Mouse (Mus musculus) spleen, postnatal 36 days (tissue): ENCODE results near the gene St3gal6.

ENCODE experiments used
- DNase-seq, 2 experiments: peaks; one replicate each; pipeline ENCODE4 v3.0.0; 2022; ENCODE audit warnings: low spot score in 2 of 2, mixed read lengths in 1 of 2

St3gal6 gene

GRCm38 (mm10) chr16:58521182-58521581 is 2.9 kb downstream of the St3gal6 start:
- DNase-seq = no peak

DNA sequence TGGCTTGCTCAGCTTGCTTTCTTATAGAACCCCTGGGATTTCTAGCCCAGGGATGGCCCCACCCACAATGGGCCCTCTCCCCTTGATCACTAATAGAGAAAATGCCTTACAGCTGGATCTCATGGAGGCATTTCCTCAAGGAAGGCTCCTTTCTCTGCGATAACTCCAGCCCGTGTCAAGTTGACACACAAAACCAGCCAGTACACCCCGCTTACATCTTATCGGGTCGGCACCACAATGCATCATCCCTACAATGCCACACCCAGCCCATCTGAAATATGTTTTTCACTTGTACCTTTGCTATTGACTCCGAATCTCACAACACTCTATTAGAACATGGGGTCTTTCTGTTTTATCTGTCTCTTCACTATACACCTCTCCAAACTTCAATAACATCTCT is 3.6 kb downstream of the St3gal6 start:
- no peak for DNase-seq

- no peak for DNase-seq
These were observed 4.4 kb downstream of the St3gal6 start for GRCm38 (mm10) chr16:58519650-58520073.

DNA sequence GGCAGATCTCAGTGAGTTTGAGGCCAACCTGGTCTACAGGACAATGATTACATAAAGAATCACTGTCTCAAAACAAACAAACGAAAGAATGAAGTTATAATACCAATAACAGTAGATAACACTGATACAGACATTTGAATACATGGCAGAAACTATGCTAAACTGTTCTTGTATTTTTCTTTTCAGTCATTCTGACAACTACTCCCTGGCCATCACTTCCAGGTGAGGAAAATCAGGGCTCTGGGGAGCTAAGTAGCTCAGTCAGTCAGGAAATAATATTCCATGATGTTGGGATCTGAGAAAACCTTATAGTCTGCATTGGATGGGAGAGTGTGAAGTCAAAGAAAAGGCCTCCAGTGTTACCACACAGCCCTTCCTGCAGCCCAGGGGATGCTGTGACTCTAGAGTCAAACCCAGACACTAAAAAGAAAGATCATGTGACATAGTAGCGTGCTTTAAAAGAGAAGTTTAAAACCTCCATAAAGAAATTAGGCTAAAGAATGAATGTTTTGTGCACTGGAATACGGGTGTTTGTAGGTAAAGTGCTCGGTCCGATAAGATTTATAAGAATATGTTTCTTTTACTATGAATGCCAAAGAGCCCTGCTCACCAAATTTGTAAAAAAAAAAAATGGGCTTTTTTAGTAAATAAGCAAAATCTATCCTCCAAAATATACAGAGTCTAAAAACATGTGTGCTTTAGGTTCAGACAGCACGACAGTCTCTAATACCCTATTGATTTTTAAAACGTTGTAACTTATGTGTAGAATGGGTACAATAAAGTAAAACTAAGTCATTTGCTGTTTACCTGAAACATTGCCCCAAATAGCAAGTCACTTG is 6.9 kb downstream of the St3gal6 start:
- DNase-seq = no peak

DNA sequence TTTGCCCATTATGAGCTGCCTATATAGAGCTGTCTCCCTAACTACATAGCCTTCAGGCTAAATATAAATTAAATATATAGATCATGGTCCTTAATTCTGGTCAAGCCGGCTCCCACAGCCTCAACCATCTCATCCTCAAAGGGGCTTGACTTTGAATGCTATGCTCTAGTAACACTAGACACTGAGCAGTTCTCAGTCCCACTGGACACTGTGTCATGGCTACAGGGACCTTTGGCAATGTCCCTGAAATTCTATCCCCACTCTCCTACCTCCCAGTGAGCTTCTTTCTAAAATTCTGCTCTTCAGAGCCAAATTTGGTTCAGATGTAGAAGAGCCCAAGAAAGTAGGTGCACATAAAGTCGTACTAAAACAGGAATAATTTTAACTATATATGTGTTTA is 7.9 kb downstream of the St3gal6 start:
- no peak for DNase-seq

GRCm38 (mm10) chr16:58514565-58514964 is 9.5 kb downstream of the St3gal6 start:
- DNase-seq = peak; percentile 62 to 75

- DNase-seq = no peak
These were observed 10.3 kb downstream of the St3gal6 start for GRCm38 (mm10) chr16:58513755-58514154.

- no peak for DNase-seq
These were observed 11.2 kb downstream of the St3gal6 start for GRCm38 (mm10) chr16:58512887-58513286.

DNA sequence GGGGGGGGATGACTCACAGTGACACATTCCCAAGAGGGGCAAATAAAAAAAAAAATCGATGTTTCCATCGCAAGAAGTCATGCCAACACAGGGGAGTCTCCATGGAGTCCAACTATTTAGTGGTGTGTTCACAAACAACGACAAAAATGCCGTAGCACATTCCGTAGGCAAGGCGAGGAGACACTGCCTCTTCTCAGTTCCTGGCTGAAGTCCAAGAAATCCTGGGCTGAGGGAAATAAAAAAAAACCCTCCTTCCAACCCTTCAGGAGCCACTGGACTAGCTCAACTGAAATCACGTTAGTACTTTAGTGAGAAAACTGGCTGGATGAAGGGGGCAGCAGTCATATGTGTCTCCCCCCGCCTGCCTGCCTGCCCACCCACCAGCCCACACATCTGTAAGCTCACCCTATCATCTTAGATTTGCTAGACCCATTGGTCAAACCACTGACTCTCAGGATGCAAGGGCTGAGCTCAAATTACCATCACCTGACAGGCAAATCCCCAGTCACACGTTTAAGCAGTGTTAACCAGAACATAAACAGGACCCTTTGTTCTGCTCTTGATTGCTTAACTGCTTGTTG is 11.8 kb downstream of the St3gal6 start:
- no peak for DNase-seq

GRCm38 (mm10) chr16:58504945-58505344 is 19.1 kb downstream of the St3gal6 start:
- DNase-seq = no peak

GRCm38 (mm10) chr16:58502566-58502965 is 21.5 kb downstream of the St3gal6 start:
- no peak for DNase-seq

DNA sequence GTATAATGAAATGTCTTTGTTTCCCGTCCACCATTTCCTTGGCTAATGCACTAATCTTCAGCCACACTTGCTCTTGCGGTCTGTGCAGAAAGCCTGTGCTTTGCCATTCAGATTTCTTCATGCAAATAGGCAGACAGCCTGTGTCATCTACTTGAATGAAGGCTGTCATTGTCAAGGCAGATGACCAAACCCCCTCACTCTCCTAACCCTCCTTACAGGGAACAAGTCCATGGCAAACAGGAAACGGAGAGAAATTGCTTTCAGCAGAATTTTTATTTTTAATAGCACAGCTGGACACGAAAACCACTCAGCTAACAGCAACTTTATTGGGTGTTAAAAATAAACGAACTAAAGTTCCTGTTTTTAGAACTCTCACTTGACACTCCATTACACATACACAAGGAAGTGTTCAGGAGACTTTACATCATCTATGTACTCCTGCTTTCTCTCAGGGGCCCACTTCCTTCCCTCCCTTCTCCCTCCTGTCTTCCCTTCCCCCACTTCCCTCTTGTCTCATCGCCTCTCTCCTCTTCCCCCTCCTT is 22.2 kb downstream of the St3gal6 start:
- peak; percentile 79 to 81 for DNase-seq

GRCm38 (mm10) chr16:58499650-58500049 is 24.4 kb downstream of the St3gal6 start:
- no peak for DNase-seq

DNA sequence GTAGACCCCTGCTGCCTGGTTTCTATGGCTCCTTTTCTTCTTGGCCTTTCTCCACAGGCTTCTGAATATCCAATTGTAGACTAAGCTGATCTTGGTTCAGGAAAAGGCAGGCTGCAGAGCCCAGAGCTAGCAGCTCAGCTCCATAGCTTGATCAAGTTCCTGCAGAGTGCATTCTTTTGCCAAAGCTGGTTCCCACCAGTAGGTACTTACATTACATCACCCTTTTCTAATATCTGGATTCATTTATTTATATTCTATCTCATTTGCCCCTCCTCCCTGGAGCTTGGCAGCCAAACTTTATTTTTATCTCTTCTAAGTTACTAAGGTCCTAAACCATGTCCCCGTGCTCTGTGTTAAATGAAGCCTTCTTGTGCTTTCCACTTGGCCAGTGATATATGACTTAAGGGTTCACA is 24.9 kb downstream of the St3gal6 start:
- DNase-seq = no peak

DNA sequence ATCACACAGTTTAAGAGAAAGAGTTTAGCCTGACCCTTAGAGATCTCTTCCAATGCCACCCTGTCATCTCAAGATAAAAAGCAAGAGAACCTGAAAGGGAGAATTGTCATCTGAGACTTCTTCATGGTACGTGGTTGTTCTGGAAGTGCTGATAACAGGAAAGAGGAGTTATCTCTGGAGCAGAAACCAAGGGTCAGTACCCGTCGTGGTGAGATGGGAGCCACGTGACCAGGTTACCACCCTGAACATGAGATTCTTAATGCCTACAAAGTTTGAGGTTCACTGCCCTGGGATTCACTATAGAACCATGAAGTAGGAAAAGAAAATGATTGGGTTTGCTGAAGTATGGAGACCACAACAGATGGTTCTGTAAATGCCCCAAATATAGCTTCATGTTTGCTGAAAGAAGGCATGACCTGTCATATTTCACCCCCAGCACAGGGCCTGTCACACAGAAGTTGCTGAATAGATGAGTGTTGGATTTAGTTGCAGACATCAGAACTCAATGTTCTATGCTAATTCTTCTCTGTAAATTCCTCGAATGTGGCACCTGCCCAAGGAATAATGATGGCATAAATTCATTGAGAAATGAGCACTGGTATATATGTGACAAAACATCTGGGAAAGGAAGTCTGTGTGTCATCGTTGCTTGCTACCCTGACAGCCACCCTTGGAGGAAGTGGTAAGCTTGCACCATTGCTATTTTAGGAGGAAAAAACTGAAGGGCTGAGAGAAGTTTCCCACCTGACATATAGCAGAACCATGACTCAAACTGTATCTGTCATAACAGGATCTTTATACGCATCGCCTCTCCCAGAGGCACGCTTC is 25.9 kb downstream of the St3gal6 start:
- peak; percentile 81 to 85 for DNase-seq

DNA sequence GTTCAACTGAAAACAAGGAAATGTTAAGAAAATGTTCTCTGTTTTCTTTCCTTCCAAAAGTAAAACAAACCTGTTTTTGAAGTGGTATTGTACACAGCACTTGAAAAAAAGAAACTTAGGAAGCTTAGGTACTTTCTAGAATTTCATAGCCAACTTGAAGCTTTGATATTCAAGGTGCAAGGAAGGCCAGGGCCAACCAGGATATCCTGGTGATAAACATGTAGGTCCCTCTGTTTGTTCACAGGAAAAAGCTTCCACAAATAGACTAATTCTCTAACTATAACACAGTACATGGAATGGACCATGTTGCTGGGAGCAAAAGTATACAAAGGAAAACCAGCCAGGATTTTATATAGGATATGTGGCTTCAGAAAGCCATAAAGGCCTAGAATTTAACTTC is 27.3 kb downstream of the St3gal6 start:
- no peak for DNase-seq

- DNase-seq = no peak
These were observed 36.2 kb downstream of the St3gal6 start for GRCm38 (mm10) chr16:58487861-58488260.

- no peak for DNase-seq
These were observed 41.7 kb downstream of the St3gal6 start for GRCm38 (mm10) chr16:58482296-58482695.

GRCm38 (mm10) chr16:58481906-58482270 is 42.2 kb downstream of the St3gal6 start:
- no peak for DNase-seq

GRCm38 (mm10) chr16:58481219-58481905 is 42.7 kb downstream of the St3gal6 start:
- peak; percentile 63 to 65 for DNase-seq

DNA sequence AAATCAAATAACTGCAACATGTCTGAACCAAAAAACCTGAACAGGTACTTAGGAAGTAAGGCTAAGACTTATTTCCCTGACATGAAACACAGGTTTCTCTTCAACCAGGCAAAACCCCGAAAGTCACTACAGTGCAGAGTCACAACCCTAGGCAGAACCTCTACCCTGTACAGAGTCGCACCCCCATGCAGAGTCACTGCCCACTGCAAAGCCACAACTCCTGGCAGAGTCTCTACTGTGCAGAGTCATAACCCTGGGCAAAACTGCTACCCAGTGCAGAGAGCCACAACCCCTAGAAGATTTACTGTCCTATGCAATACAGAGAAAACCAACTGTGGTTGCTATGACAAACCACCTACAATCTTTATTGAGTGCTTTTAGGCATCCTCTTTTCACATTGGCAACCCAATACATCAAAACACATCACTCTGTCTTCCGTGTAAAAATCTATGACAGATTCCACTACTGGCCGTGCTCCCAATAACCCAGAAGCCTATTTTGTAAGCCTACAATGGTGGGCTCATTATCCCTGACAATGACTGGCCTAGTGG is 44.1 kb downstream of the St3gal6 start:
- no peak for DNase-seq
